Mouse (Mus musculus): ENCODE measurements around the gene Wnt5b. TPM values are rescaled to one million over a fixed set of nuclear protein-coding genes. Genes with fewer than 3 reads are reported as not detected.

The Wnt5b gene
- total RNA-seq, 2 experiments from 2014 or later = 2.4 to 3.0 TPM

DNA sequence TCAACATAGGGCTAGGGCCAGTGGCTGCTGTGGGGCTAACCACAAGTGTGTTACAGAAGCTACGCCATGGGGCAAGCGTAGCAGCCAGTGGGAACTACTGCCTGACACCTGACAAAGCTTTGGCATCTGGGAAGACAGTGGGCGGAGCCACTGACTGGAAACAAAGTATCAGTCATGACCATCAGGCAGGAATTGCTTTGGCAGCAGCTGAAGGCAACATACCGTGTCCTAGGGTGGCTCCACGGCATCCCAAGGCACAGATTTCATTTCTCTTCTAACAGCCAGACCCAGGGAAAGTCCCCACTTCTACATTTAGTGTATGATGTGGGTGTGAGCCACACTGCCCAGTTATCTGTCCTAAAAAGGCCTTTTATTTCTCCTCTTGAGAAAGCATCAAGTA, 17.6 kb downstream of the Wnt5b start:
- DNase-seq = no peak
- intact Hi-C loops (cut with DNase I) = no loop called here

DNA sequence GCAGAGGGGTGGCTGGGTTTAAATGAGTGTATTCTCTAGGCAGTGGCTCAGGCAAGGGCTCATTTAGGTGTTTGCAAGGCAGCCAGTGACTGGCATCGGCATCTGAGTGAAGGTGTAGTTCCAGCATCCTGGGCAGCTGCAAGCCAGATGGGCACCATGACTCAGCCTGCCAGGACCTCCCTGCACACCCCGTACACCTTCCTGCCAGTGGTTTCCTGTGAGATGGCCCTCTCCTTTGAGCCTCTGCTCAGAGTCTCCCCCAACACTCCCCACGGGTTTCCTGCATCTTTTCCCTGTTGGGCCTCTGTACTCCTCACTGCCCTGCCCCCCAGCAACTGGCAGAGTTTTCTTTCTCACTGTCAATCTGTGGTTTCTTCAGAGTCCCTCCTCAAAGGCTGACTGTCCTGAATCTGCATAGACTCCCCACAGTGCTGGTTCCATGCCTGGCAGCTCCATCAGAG, 22.2 kb downstream of the Wnt5b start:
- intact Hi-C loops (cut with DNase I) = no loop called here
- peak; percentile 14 for DNase-seq

DNA sequence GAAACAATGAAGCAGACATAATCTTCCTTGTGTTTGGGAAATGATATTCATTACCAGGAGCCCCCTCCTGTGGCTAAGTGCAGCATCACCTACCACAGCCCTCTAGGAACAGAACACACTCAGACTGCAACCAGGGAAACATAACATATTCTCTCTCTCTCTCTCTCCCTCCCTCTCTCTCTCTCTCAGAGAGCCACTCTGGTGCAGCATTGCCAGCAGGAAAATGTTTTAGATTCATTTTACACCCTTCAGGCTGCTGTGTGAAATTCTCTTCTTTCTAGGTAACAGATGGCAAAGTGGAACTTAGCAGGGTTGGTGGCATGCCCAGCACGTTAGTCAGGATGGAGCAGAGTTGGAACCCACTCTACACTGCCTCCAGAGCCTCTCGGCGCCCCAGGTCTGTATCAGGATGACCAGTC, 22.7 kb downstream of the Wnt5b start:
- intact Hi-C loops (cut with DNase I) = no loop called here
- peak; percentile 19 for DNase-seq

DNA sequence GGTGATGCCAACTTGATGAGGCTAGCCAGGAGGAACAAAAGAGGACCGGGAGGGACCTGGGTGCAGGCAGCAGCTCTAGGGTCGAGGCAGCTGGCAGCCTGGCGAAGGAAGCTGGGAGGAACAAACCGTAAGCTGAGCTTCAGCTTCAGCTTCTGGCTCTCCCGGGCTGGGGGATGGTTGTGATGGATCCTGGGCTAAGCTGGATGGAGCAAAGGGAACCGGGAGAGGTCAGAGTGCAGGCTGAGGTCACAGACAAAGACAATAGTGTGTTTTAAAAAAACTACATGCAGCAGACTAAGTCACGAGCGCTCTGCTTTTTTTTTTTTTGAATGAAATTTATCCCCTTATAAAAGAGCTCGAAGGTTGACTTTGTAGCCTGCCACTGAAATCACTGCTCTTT, 23.4 kb downstream of the Wnt5b start:
- intact Hi-C loops (cut with DNase I) = no loop called here
- no peak for DNase-seq

DNA sequence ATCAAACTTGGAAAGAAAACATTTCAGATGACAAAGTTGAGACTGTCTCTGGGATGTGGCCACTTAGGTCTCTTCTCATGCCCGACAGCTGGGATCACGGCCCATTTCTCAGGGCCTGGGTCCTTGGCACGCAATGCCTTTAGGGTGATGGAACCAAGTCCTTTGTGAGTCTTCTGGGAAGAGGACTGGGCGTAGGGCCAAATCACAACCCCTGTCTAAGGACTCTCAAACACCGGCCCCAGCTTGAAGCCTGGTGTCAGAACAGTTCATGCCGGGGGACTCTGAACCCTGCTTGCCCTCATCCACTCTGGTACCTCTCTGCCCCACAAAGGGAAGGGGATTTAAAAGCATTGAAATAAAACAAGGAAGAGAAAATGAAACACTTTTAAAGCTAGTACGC, 30.1 kb downstream of the Wnt5b start:
- peak; percentile 71 for DNase-seq
- intact Hi-C loops (cut with DNase I) = no loop called here

DNA sequence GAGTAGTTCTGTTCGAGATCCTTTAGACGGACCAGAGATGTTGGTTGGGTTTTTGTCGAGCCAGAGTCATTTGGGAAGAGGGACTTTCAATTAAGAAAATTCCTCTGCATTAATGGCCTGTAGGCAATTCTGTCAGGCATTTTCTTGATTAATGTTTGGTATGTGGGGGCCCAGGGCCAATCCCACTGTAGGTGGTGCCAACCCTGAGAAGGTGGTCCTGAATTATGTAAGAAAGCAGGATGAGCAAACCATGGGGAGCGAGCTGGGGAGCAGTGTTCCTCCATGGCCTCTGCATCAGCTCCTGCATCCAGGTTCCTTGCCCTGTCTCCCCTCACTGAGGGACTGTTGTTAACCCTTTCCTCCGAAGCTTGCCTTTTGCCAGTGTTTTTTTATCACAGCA, 30.7 kb downstream of the Wnt5b start:
- DNase-seq = no peak
- intact Hi-C loops (cut with DNase I) = no loop called here

DNA sequence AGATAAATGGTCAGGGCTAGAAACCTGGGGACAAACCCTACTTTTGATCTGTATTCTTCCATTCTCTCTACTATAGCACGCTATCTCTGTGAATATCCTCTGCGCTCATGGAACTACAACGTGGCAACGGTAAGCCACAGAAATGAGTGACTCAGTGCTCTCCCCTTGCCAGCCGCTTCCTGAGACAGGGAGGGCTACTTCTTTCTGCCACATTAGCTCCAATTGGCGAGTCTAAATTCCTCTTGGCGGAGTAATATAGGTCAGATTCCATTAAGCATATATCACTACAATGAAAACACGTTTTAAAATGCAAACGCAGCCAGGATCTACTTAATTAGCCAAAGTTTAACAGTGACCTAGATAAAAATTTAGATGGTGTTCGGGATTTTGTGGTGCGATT, 31.4 kb downstream of the Wnt5b start:
- DNase-seq = no peak
- intact Hi-C loops (cut with DNase I) = no loop called here

DNA sequence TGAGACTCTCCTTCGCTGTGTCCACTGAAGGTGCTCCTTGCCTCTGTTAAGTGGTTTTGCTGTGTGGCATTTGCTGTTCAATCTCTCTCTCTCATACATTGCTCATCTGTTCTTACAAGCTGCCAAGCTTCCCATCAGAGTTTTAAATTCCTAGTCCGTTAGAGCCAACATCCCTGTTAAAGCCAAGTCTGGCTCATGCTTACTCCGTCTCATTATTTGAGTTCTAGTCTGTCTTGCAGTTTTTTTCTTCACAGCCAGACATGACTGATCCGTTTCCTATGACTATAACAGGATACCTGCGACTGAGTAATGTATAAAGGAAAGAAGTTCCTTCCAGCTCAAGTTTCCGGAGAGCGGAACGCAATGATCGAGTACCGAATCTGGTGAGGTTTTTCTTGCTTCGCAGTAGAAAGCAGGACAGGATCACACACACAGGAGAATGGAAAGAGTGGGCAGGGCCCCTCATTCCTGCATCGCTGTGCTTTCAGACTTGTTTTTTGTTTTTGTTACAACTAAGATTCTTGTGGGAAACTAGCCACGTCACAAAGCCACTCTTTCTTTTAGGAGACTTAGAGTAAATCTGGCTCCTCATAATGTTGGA, 34.6 kb downstream of the Wnt5b start:
- intact Hi-C loops (cut with DNase I) = no loop called here
- no peak for DNase-seq

DNA sequence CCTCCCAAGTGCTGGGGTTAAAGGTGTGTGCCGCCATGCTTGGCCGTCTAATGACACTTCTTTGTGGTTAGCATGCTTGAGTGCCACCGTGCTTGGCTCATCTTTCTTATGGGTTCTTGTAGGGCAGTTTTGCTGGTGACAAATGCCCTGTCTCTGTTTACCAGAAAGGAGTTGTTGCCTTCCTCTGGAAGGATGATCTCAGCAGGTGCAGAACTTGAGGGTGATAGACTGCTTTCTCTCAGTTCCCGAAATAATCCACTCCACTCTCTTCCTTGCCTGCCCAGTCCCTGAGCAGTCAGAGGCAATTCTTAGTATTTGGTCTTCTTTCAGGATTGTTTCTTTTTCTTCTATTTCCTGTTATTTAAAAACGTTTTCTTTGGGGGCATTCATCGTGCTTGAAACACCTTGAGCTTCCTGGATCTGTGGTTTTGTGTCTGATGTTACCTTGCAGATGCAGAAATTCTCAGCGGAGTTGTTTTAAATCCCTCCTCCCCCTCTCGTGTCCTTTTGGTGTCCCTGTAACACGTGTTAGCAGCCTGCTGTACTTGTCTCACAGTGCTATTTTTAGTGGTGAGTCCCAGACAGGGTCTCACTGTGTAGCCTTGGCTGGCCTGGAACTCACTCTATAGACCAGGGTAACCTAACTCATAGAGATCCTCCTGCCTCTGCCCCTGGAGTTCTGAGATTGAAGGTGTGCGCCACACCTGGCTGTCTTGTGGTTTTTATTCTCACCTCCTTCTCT, 35.3 kb downstream of the Wnt5b start:
- no peak for DNase-seq
- intact Hi-C loops (cut with DNase I) = no loop called here

DNA sequence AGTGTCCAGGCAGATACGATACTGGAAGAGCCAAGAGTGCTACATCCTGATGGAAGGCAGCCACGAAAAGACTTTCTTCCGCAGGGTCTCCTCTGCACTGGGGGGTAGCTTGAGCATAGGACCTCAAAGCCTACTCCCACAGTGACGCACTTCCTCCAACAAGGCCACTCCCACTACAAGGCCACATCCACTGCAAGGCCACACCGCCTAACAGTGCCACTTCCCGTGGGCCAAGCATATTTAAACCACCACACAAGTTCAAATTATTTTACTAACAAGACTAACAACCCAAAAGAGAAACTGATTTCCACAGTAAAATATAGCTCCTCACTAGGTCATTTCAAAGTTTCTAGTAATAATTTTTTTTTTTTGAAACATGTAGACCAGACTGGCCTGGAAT, 35.9 kb downstream of the Wnt5b start:
- DNase-seq = no peak
- intact Hi-C loops (cut with DNase I) = no loop called here

DNA sequence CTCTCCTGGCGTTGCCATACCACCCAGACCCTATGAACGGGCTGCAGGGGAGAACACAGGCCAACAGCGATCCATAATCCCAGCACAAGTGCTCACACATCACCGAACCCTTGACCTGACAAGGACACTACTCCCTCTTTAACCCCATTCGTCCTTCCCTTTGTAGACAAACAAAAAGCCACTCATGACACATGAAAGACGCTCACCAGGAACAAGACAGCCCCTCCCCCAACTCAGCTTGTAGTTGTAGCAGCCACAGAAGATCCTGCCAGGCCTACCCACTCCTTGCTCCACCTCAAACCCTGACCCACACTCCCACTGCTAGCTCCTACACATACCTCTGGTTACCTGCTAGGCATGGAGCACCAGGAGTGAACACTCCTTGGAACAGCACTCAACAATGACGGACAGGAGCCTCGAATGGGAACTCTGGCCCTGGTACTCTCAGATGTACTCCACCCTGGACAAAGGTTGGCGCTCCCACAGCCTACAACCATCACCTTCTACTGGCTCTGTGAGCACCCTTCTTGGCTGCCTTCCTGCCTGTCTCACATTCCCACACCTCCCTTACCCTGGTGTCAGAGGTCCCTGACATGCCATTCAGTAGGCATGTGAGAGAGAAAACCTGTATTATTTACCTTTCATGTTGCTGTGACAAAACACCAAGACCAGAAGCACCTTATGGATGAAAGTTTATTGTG, 38.5 kb downstream of the Wnt5b start:
- intact Hi-C loops (cut with DNase I) = no loop called here

DNA sequence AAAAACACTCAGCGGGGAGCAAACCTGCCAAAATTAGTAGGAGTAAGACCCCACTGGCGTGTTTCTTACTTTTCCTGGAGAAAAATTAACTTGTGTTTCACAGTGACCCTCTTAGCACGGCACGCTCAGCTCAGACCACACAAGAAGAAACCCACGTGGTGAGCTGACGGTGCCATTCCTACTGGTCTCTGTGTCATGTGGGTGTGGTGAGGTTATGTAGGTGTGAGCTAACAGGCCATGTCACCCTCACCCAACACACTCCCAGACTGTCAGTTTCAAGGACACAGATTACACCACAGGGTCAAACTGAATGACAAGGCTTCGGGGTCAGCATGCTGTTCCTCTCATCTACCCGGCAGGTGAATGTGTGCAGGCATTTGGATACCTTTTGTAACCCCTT, 39.4 kb downstream of the Wnt5b start:
- intact Hi-C loops (cut with DNase I) = no loop called here
- no peak for DNase-seq

More for the DNA sequence above, 38.5 kb downstream of the Wnt5b start:
- DNase-seq = no peak

DNA sequence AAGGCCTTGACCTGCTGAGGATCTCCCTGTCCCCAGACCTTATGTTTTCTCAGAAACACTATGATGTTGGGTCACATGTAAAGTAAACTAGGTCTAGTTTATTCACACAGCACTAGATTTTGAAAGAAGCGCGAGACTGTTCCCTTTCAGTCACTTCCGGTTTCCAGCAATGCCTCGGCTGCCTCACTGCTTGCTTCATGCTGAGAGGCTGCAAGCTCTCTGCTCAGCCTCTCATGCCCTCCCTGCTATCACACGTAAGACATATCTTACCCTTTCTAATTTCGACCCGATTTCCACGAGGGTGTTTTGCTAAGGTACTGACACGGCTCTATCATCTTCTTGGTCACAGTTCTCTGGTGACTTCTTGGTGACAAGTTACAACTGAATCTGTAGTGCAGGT, 42.1 kb downstream of the Wnt5b start:
- DNase-seq = no peak
- intact Hi-C loops (cut with DNase I) = no loop called here

DNA sequence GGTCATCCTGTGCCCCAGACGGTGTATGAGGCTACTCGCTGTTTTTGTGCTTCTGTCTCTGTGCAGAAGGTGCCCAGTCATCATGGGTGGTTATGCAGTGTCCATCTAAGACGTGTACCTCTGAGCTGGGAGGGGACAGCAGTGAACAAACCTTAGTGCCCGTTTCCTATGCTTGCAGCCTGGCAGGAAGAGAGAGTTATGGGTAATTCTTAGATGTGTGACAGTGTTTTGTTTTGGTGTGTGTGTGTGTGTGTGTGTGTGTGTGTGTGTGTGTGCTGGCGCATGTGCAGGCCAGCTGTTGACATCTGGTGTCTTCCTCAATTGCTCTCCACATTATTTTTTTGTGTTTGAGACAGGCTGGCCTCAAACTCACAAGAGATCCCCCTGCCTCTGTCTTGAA, 44.1 kb downstream of the Wnt5b start:
- intact Hi-C loops (cut with DNase I) = no loop called here

DNA sequence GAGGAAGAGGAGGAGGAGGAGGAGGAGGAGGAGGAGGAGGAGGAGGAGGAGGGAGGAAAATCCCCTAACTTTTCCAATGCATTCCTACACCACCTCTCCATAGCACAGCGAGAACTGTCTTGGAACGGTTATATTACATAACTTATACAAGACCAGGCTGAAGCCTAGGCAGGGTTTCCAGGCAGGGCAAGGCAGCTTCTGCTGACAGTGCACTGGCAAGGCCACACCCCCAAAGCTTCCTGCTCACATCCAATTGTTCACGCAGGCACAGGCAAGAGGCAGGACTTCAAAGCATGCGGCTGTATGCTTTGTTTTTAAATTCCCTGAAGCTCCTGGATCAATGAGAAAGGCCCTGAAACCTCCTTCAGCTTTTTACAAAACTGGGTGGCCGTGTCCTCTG, 44.9 kb downstream of the Wnt5b start:
- intact Hi-C loops (cut with DNase I) = no loop called here
- no peak for DNase-seq

More for the DNA sequence above, 44.1 kb downstream of the Wnt5b start:
- no peak for DNase-seq

DNA sequence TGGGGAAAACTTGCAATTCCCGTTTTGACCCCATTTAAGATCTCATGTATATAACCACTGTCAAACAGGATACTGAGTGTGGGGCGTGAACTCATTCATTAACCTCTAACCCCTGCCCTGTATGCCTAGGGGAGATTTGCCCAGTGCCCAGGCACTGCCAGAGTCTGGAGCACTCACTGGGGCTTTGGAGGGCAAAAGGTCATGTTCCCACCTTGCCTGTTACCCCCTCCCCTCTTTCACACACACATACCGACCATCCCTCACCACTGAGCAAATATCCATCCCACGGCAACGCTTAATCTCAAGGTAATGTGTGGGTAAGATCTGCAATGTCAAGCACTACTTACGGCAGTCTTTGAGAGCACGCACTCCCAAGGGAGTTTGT, 51.5 kb downstream of the Wnt5b start:
- no peak for DNase-seq
- intact Hi-C loops (cut with DNase I) = loop anchor here (5.0 kb wide), 1 partner anchor 50 kb away; the partner anchor contains the start of gene Wnt5b

DNA sequence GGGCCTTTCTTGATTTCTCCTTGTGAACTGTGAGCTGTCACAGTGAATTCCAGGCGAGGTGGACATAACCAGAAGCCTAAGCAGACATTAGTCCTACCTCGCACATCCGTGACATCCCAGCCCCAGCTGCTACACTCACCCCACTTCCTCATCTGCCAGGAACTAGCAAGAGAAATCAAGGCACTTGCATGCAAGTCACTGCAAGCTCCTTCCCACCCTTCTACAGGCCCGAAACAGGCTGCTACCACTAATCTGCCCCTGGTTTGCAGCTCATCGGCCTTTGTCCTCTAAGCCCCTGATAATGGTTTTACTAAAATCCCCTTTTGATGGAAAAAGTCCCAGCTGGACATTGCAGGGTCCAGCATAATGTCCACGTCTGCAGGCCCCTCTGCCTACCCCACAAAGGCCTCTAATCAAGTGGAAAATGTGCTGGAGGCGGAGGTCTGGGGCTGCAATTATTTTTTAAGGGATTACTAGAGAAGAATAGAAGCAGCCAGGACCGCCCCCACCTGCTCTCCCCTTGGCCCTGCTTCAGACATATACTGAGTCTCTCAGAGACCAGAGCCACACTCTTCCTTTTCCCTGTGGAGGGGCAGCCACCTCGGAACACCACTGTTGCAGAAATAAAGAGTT, 52.0 kb downstream of the Wnt5b start:
- intact Hi-C loops (cut with DNase I) = loop anchor here (5.0 kb wide), 1 partner anchor 50 kb away; the partner anchor contains the start of gene Wnt5b
- DNase-seq = no peak

DNA sequence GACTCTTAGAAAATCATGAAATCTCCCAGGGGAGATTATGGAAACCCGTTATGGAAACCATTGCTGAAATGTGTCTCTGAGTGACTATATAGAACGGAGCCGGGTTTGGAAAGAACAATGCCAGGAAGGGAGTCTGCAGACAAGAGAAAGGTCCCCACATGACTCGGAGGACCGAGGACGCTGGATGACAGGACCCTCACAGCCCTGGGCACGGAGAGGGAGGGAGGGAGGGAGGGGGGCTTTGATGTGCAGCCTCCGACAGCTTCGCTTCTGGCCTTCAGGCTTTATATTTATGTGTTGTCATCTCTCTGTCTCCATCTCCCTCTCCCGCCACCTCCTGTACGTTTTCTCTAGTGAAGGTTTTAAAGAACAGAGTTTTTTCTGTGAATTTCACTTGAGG, 53.1 kb downstream of the Wnt5b start:
- intact Hi-C loops (cut with DNase I) = loop anchor here (5.0 kb wide), 1 partner anchor 51 kb away; the partner anchor contains the start of gene Wnt5b
- DNase-seq = no peak

DNA sequence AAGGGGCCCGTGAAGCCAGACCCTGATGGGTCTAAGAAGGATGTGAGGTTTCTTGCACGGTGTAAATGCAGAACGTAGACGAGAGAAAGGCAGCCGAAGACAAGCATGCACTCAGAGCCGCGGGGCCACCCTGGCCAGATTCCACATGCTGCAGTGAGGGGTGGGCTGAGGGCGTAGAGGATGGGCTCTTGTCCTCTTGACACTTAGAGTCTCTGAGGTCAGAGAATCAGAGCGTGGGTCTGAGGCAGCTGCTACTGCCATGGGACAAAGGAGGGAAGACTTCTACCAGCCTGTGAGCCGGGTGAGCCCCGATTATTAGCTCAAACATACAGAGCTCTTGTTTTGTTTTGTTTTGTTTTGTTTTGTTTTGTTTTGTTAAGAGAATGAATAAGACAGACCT, 53.6 kb downstream of the Wnt5b start:
- intact Hi-C loops (cut with DNase I) = loop anchor here (5.0 kb wide), 1 partner anchor 52 kb away; the partner anchor contains the start of gene Wnt5b
- no peak for DNase-seq

DNA sequence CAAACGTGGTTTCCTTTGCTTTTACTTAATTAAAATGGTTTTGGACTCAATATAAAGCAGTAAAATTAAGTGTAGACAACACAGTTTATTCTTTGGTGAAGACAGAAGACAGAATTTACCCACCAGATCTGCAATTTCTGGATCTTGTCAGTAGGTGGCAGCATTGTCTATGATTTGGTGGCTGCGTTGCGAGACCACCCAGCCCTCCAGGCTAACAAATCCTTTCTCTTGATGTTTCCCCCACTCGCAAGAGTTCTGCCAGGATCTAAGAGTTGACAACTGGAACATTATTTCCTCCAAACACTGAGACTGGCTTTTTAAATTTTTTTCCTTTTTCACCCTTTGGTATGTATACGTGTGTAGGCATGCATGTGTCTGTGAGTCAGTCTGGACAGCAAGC, 54.4 kb downstream of the Wnt5b start:
- peak; percentile 51 for DNase-seq
- intact Hi-C loops (cut with DNase I) = loop anchor here (5.0 to 10.0 kb wide), 5 partner anchors 53 to 815 kb away; partner anchors contain the start of gene Wnt5b

DNA sequence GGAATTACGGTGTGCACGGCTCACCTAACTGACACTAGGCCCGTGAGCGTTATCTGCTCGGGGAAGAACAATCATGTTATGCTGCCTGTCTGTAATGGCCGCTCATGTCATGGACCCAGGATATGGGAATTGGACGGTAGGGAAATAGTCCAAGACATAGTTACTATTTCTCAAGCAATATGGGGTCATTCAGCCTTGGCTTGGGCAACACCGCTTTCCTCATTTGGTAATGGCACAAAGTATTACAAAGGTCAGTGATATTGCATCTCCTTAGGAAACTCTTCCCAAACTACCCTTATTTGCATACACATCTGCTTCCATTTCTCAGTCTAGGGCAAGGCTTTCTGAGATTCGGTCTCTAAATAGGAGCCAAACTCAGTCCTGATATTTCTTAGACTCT, 56.5 kb downstream of the Wnt5b start:
- no peak for DNase-seq
- intact Hi-C loops (cut with DNase I) = loop anchor here (5.0 to 10.0 kb wide), 4 partner anchors 277 to 817 kb away; no protein-coding TSS in a partner anchor

Measured in left cerebral cortex, postnatal 4 days (tissue).